Mouse (Mus musculus) urinary bladder, postnatal 25 days (tissue): ENCODE results near the gene Ift80.
"Not testable (repeated sequence)": the region's sequence is repeated elsewhere in the genome, so short reads cannot be mapped to it uniquely, and the experiment has no call there.

Experiments used
- DNase-seq: peaks from one replicate; pipeline ENCODE4 v3.0.0; 2022; ENCODE audit warnings: low spot score

The Ift80 gene

DNA sequence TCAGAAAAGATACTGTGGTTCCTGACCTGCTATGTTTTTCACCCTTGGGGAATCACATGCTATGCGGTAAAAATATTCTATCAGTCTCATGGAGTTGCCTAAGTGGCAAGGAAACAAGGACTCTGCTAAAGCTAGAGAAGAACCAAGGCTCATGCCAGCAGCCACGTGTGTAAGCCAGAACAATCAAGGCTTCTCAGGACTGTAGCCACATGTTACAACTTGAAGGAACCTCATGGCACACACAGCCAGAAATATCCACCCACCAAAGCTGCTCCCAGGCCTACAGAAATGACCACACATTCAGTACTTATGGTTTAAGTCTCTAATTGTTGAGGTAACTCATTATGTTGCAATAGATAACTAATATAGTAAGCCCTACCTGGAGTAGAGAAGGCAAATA, 17.8 kb downstream of the Ift80 start:
- DNase-seq: no peak

DNA sequence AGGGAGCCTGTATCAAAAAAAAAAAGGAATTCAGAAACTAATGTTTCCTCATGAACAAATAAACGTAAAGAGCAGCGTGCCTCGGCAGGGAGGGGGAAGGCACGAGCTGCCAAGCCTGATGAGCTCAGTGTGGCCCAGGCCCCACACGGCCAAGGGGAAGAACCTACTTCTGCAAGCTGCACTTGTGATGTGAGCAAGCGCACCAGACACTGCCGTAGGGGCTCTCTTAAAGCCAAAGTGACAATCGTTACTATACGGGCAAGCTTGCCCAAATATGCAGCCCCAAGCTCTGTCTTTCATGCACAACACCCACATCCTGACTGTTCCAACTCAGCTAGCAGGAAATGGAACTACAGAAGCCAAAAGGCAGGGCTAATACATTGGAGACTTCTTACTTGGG, 23.5 kb downstream of the Ift80 start:
- no peak for DNase-seq

DNA sequence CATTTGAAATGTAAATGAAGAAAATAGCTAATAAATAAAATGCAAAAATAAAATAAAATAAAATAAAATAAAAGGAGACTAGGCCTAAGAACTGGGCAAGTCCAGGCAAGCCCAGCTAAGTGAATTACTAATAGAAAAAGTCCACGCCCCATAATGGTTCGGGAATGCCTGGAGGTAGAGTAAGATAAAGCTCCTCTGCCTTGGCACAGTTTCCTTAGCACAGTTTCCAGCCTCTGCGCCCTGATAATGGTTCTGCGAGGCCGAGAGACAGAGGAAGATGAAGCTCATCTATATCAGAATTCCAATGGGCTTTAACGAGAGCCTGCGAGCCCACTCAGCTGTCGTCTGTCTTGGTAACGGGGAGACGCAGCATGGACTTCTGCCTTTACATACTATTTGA, 25.2 kb downstream of the Ift80 start:
- DNase-seq: no peak

DNA sequence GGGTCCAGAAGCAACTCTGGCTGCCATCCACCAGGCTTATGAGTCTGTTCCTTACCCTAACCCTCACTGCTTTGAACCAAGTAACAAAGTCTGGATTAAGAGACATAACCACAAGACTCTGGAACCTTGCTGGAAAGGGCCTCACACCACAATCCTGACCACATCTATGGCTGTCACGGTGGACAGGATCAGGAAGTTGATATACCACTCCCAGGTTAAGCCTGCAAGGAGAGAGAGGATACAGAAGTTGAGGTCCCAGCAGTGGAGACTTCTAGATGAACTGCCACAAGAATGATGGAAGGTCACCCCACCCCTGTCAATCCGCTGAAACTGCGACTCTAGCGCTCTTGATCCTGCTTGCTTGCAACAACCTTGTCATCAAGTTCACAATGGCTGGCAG, 26.7 kb downstream of the Ift80 start:
- no peak for DNase-seq

DNA sequence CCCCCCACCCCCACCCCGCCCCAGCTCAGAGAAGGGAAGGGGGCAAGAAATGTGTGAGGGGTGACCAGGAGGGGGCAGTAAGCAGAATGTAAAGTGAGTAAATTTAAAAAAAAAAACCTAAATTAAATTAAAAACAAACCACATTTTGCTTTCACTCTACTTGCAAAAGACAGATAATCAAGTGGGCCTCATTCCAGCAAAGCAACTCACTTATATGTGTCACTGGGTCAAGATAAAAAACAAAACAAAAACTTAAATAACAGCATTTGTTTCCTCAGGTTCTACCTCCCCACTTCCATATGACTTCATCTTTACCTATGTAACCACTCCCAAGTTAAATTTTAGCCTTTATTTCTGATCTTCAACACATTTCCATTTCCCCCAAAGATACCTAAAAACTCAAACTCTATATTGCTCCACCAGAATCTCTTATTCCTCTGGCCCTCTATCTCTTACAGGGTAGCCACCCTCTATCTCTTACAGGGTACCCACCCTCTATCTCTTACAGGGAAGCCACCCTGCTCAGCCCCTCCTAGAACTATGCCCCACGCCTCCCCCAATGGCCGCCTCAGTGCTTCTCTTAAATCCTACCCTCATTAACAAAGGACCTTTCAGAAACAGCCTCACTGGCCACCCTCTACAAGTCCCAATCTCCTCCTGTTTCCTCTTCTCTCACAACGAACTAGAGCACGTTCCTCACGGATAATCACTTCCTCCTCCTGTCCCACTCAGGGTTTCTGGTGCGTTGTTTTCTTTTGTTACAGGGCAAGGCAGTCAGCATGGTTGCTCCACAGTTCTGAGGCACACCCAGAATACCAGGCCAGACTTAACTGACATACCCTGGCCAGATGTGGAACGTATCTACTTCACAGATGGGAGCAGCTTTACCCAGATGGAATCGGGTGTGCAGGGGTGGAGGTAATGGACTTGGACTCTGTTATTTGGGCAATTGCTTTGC, 28.6 kb downstream of the Ift80 start:
- no peak for DNase-seq

DNA sequence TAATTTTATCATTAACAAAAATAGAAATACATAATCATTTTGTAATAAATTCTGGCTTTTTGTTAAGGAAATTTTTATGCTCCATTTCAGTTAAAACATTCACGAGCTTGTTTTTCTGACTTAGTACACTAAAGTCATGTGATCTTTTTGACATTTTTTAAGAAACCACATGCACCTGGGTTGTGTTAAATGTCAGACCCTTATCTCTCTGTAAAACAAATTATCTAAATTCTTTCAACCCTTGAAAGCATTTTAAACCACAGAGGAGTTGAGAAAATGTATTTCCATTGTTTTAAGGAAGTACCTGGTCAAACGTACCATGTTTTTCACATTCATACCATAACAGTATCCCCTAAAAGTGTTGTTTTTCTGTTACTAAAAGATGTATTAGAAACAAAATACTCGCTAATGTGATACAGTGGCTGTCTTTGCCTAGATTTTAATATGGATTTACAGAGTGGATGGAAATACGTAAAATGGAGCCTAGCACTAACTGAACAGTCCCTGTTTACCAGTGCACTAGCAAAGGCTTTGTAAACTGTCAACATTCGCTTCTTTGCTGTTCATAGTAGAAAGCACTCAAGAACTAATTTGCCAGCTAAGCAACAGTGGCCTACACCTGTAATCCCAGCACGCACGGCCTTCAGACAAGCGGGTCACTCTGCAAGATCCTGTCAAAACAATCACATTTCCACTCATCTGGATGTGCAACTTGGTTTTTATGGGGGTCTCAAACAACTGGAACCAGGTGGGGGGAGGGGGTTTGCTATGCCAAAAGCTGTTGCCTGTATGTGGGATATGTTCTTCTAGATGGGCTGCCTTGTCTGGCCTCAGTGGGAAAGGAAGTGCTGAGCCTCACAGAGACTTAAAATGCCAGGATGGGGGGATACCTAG, 29.5 kb downstream of the Ift80 start:
- no peak for DNase-seq

DNA sequence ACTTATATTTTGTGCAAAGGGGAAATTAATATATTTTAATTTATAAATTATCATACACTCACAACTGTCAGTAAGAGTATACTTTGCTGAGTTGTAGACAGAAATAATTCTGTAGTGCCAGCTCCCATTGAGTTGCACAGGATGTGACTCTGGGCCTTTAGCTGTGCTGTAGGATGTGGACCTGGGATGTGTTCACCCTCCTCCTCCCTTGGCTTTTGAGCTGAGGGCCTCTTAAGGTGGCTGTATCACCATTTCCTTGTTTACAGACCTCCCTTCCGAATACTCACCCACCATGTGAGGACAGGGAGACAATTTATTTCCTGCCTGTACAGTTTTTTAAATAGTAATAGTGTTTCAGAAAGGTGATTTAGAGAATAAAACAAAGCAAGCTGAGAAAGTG, 30.8 kb downstream of the Ift80 start:
- DNase-seq: no peak

DNA sequence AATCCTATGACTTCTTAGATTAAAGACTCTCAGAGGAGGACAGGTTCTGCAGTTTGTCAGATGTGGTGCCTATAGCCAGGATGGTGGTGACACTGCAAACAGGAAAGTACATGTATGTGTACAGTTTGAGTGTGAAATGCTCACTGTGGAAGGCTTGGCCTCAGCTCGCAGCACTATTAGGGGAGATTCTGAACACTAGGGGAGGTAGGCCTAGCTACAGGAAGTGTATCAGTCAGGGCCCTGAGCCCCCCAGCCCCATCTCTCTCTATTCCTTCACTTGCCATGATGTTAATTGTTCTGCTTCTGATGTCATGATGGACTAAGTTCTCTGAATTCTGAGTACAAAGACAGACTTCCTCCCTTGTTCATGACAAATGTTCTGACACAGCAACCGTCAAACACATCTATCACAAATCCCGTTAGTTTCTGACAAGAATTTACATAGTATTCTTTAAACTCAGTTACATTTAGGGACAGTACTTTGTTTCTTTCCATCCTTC, 35.2 kb downstream of the Ift80 start:
- no peak for DNase-seq

DNA sequence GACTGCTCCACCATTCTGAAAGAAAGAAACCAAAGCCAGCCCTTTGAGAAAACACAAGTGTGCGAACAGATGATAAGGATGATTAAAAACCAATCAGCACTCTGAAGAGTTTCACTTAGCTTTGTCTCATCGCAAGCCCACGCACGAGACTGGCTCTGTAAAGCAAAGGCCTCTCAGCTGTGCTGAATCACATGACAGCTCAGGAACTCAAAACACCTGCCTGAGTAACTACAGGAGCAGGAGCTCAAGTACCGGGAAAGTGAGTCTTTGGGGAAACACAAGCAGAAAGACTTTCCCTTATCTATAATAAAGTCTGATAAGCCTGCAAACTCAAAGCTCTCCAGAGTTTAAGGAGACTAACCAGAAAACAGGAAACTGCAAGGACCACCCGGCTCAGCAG, 37.0 kb downstream of the Ift80 start:
- no peak for DNase-seq

DNA sequence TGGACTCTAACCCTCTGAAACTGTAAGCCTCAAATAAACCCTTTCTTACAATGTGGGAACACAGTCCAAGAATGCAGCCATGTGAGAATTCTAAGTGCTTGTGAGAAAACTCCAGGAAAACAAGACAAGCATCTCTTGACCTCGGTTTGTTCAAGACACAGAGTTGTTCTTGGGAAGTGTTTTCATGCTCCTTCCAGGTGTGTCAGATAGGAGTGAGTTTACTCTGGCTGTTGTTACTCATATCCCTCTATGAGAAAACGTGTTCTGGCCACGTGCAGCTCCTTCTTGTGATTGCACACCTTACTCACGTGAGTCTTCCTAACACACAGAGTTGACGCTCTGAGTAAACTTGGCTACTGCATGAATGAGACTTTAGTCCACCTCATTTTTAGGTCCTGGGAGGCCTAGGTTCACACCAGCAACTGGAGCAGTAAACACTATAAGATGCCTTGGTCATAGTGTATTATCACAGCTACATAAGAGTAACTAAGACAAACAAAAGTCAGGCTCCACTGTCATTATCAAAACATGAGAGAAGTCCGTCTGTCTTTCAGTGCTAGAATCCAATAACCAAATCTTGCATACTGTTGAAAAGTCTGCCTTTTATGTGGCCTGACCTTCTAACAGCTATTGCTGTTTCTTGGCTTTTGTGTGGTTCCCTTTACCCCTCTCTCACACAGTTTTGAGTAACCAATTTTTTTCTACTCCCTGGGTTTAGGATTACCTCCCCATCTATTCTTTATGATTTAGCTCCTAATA, 37.7 kb downstream of the Ift80 start:
- DNase-seq: no peak

DNA sequence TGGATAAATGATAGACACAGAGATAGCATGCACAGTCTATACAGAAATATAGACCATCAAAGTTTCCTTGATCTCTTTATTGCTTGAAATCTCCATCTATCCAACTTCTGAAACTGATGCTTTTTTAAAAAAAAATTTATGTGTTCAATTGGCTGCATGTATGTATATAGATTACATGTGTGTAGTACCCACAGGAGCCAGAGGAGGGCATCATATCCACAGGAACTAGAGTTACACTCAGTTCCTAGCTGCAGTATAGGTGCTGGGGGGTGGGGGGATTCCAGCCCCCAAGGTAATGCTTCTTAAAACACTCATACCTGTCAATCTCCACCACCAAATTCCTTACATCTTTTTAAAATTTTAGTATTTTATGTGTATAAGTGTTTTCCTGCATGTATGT, 39.7 kb downstream of the Ift80 start:
- DNase-seq: no peak

DNA sequence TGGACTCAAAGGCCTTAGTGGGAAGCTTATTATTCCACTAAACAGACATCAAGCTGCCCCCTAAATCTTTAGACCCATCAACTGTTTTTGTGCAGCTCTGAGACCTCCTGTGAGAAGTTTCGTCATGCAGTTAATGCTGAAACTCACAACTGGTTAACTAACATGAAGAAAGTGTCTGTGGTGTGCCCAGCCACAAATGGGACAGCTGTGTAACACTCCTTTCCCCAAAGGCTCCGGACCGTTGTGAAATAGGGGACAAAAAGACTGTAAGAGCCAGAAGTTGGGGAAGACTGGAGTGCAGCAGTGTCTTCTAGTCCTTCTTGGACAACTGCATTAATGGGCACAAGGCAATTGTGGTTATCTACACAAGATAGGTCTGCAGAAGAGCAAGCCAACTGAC, 47.0 kb downstream of the Ift80 start:
- no peak for DNase-seq

DNA sequence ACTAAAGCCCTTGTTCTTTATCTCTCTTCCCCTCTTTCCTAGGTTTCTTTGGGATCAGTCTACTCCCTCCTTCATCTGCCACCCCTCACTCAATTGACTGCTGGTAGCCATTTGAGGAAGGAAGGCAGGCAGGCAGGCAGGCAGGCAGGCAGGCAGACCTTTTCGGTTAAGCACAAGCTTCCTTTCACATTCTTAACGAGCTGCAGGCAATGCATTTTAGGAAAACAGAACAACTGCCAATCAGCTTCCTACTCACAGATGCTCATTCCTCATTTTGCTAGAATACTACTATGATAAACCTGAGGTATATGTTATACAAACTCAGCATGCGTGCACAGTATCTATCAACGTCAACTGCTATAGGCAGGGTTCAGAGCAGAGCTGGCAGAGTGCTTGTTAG, 47.9 kb downstream of the Ift80 start:
- no peak for DNase-seq

DNA sequence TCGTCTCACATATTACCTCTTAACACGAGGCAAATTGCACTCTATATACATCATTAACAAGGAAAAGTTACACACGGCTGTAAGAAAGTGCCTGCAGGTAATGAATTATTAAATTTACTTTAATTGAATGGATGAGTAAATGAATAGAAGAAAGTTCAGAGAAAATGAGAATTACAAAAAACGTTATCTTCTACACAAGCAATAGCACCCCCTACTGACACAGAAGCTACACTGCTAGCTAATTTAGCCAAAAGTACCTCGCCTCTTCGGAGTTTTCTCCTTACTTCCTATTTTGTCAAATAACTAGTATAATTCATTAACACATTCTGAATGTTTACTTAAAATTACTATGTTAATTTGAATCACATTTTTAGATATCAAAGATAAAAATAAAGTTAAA, 49.9 kb downstream of the Ift80 start:
- no peak for DNase-seq

DNA sequence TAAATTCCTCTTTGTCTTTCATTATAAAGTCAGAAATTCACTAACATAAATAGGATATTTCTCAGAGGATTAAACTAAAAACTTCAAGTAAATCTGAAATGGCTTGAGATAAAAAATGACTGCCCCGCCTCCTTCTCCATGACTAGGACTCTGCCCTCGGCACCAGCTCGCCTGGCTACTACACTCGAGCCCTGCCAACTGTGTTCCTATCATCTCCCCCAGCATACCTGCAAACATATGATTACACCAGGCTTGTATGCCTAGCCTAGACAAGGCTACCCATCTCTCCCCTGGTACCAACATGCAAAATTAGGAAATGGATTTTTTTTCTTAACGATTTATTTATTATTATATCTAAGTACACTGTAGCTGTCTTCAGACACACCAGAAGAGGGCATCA, 51.7 kb downstream of the Ift80 start:
- no peak for DNase-seq

DNA sequence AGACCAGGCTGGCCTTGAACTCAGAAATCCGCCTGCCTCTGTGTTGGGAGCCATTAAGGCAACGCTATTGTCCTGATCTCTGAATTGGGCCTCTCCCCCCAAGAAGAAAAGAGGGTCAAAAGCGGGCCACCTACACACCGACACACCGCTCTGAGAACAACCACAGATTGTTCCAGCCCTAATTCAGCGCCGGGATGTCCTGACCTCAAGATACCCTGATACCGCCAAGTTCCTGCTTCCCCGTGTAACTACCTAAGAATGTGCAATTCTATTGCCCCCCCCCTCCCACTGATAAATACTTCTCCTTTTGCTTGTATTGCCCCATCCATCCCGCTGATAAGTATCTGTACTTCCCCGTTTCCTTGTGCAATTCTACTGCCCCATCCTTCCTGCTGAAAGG, 52.4 kb downstream of the Ift80 start:
- DNase-seq: not testable (repeated sequence)

DNA sequence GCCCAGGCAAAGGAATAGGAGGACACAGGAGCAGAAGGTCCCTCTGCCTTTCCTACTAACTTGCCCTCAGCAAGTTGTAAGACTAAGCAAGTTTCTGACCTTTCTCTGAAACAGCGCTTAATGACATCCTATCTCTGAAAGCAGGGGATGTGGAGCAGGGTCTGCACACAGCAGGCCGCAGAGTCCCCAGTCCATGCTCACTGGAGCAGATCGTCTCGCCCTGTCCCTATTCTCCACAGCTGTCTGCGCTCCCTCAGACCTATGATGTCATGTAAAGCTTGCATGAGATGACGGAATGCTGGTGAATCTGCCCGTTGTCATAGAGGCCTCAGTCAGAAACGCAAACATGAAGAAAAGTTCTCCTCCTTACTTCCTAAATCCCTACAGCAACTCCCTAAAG, 55.0 kb downstream of the Ift80 start:
- no peak for DNase-seq

DNA sequence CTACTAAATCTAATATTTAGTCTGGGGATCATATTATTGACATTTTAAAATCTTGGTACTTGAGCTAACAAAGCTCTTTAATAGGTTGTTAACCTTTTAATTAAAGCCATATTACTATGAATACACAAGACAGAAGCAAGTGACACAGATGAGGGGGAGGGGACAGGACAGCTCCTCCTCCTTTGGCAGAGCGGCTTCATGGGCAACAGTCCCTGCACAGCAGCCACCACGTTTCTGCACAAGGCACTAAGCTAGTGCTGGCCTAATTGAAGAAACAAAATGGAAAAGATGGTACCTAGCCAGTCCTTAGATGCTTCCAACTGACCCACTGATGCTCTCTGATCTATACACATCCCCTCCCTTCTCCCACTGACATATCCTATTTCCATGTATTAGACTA, 55.5 kb downstream of the Ift80 start:
- no peak for DNase-seq

DNA sequence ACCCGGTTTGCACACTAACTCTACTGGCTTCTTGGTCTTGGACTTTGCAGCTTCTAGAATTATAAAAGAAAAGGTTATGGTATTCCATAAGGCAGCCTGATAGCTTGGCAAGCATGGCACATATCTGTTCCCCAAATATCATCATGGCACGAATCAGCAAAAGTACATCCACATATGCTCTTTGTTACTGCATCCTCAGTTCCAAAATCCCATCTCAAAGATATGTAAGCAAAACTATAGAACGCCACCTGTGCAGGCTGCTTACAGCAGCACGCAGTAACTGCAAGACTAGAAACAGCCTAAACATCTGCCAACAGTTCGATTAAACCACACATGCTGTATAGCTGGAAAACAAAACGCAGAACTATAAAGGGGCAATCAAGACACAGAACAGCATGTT, 62.5 kb downstream of the Ift80 start:
- DNase-seq: no peak

DNA sequence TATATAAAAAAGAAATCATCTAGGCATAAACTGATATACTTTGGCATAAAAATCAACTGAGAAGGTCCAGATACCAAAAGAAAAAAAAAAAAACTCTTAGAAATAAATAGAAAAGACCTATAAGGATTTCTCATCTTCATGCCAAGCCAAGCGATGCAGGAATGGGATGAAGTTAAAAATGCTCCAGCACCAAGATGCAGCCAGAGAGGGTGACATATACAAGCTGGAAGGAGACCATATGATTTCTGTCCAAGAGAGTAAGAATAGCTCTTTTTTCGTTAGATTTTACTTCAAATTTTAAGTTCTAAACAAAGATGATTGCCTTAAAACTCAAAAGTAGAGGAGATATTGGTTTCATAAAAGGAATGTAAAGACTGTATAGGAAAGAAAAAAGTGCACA, 64.1 kb downstream of the Ift80 start:
- DNase-seq: no peak

DNA sequence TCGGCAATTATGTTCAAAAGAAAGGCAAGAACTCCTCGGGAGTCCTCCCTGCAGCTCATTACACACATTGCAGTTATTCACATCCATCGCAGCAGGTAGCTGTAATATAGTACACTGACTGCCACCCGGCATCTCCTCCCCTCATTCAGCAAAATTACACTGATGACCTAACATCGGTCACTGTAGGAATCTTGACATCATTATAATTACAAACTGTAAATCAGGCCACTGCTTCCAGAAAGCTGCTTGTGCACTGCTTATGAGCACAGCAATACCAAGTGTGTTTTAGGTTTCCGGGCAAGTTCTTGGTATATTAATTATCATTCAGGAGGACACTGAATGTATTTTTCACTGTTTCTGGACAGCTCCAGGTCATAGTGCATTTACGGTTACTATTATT, 65.1 kb downstream of the Ift80 start:
- no peak for DNase-seq

DNA sequence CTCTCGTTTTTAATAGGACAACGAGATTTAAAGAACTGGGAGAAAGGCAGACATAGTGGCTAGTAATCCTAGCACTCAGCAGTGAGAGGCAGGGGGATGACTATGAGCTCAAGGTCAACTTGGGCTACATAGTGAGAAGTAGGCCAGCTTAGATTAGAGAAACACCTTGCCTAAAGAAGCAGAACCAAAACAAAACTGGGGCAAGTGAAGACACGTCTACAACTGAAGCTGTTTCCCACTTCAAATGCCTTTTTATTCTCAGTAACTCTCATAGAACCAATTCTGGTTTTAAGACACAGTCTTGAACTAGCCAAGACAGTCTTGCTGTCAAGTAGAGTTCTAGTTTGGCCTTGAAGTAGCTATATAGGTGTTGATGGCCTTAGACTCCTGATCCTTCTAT, 67.7 kb downstream of the Ift80 start:
- no peak for DNase-seq
